Mouse (Mus musculus) left cerebral cortex, postnatal 10 days (tissue): ENCODE measurements around the gene Ndufa3. TPM values are rescaled to one million over a fixed set of nuclear protein-coding genes. Genes with fewer than 3 reads are reported as not detected.
A peak's percentile ranks its signal among the peaks of the same experiment; 100 is the strongest.
"Not testable (repeated sequence)": the region's sequence is repeated elsewhere in the genome, so short reads cannot be mapped to it uniquely, and the experiment has no call there.

Source experiments
- DNase-seq, 2 experiments: peaks; one replicate each; pipeline ENCODE4 v3.0.0; 2021 to 2022; ENCODE audit warnings: low spot score in 2 of 2, mixed read lengths in 1 of 2; ENCODE audit errors: extremely low spot score in 1 of 2
- intact Hi-C: fragments of 180-260 bp; cut with DNase I; formaldehyde crosslinking; loops from one replicate; pipeline ENCODE4 v1.15.1; 2025
- total RNA-seq, 2 experiments: library from RNA; stranded (reverse); gene quantifications; 2 replicates each; pipeline ENCODE4 v1.2.3; 2021

Gene Ndufa3
- 100 to 1,000 TPM; 531 to 541 TPM for total RNA-seq

- peak; percentile 88 to 94 for DNase-seq
- intact Hi-C loops: no loop called here
Measured at GRCm38 (mm10) chr7:3617242-3617995, at the start of gene Ndufa3. Gene Ndufa3 (plus strand): TSS chr7:3617373.

- no peak for DNase-seq
- intact Hi-C loops: no loop called here
Measured at GRCm38 (mm10) chr7:3569725-3570124, 47.4 kb upstream of the Ndufa3 start.

- intact Hi-C loops, DNase-seq: not testable (repeated sequence)
Measured at GRCm38 (mm10) chr7:3570580-3570979, 46.6 kb upstream of the Ndufa3 start.

- intact Hi-C loops: no loop called here
- no peak for DNase-seq
Measured at GRCm38 (mm10) chr7:3571847-3572246, 45.3 kb upstream of the Ndufa3 start.

GRCm38 (mm10) chr7:3574216-3574615, 43.0 kb upstream of the Ndufa3 start:
- intact Hi-C loops: no loop called here
- DNase-seq: peak in 1 of 2 experiments; percentile 9

GRCm38 (mm10) chr7:3576354-3577124, 40.6 kb upstream of the Ndufa3 start:
- DNase-seq: no peak
- intact Hi-C loops: no loop called here

- intact Hi-C loops: no loop called here
- DNase-seq: no peak
Measured at GRCm38 (mm10) chr7:3578196-3578595, 39.0 kb upstream of the Ndufa3 start.

GRCm38 (mm10) chr7:3578952-3579546, 38.1 kb upstream of the Ndufa3 start:
- DNase-seq: no peak

GRCm38 (mm10) chr7:3580029-3580428, 37.1 kb upstream of the Ndufa3 start:
- no peak for DNase-seq
- intact Hi-C loops: no loop called here

More at GRCm38 (mm10) chr7:3578952-3579546, 38.1 kb upstream of the Ndufa3 start:
- intact Hi-C loops: no loop called here

GRCm38 (mm10) chr7:3585763-3586162, 31.4 kb upstream of the Ndufa3 start:
- DNase-seq: no peak
- intact Hi-C loops: no loop called here

GRCm38 (mm10) chr7:3586255-3586654, 30.9 kb upstream of the Ndufa3 start:
- intact Hi-C loops: no loop called here
- no peak for DNase-seq

GRCm38 (mm10) chr7:3587292-3587691, 29.9 kb upstream of the Ndufa3 start:
- intact Hi-C loops: no loop called here
- DNase-seq: no peak

- intact Hi-C loops: no loop called here
Measured at GRCm38 (mm10) chr7:3590550-3590949, 26.6 kb upstream of the Ndufa3 start.

GRCm38 (mm10) chr7:3591534-3591933, 25.6 kb upstream of the Ndufa3 start:
- DNase-seq: no peak
- intact Hi-C loops: no loop called here

More at GRCm38 (mm10) chr7:3590550-3590949, 26.6 kb upstream of the Ndufa3 start:
- no peak for DNase-seq

GRCm38 (mm10) chr7:3593855-3594254, 23.3 kb upstream of the Ndufa3 start:
- no peak for DNase-seq
- intact Hi-C loops: no loop called here

GRCm38 (mm10) chr7:3594686-3595085, 22.5 kb upstream of the Ndufa3 start:
- DNase-seq: no peak
- intact Hi-C loops: no loop called here

GRCm38 (mm10) chr7:3595146-3595545, 22.0 kb upstream of the Ndufa3 start:
- DNase-seq: no peak
- intact Hi-C loops: no loop called here

- DNase-seq, intact Hi-C loops: not testable (repeated sequence)
Measured at GRCm38 (mm10) chr7:3597755-3598154, 19.4 kb upstream of the Ndufa3 start.

- DNase-seq: peak; percentile 63 to 71
- intact Hi-C loops: loop anchor here (5.0 kb wide), 1 partner anchor 826 kb away; no protein-coding TSS in a partner anchor
Measured at GRCm38 (mm10) chr7:3601119-3601518, 16.1 kb upstream of the Ndufa3 start.

GRCm38 (mm10) chr7:3606798-3607197, 10.4 kb upstream of the Ndufa3 start:
- intact Hi-C loops: no loop called here

More at GRCm38 (mm10) chr7:3606798-3607197, 10.4 kb upstream of the Ndufa3 start:
- no peak for DNase-seq
